Mouse (Mus musculus): ENCODE measurements at regions not wholly inside any gene's neighbourhood (a gene's known extent, or its start where the extent isn't known, plus 50 kb on each side); places are given as distances from the start of the nearest gene placed in this dataset.

GRCm38 (mm10) chr17:31790280-31791063, 65.1 kb downstream of the Sik1 start:
- TF ChIP-seq CTCF (IDR thresholded peaks at IDR 0.05; ENCODE audit: extremely low read depth, insufficient read depth, low read length): no peak
- TF ChIP-seq POLR2A (IDR thresholded peaks at IDR 0.05; ENCODE audit: extremely low read depth, insufficient read depth, low read length): no peak
